Mouse (Mus musculus) kidney, embryonic 15.5 days (tissue): Measurements from ENCODE around the gene Il4i1. TPM values are rescaled to one million over a fixed set of nuclear protein-coding genes. Genes with fewer than 3 reads are reported as not detected.
"Not testable (repeated sequence)": the region's sequence is repeated elsewhere in the genome, so short reads cannot be mapped to it uniquely, and the experiment has no call there.

Source experiments
- ATAC-seq: fragments of 200-750 bp; cut with Nextera tagmentation; replicated peaks from 2 replicates; pipeline ENCODE4 v1.8.0; 2017; ENCODE audit warnings: moderate TSS enrichment; ENCODE audit not compliant: low FRiP score
- H3K27ac ChIP-seq: fragments of 300-500 bp; sonication (generic); 2 replicates; pipeline ENCODE4 v1.5.1; 2015; ENCODE audit warnings: mild to moderate bottlenecking, inconsistent platforms
- H3K27me3 ChIP-seq: fragments of 300-500 bp; sonication (generic); 2 replicates; pipeline ENCODE4 v1.6.1; 2015; ENCODE audit warnings: inconsistent platforms
- H3K36me3 ChIP-seq: fragments of 300-500 bp; sonication (generic); 2 replicates; pipeline ENCODE4 v1.6.1; 2015; ENCODE audit warnings: inconsistent platforms
- H3K4me1 ChIP-seq: fragments of 300-500 bp; sonication (generic); 2 replicates; pipeline ENCODE4 v1.6.1; 2015; ENCODE audit warnings: inconsistent platforms
- H3K4me2 ChIP-seq: fragments of 300-500 bp; sonication (generic); 2 replicates; pipeline ENCODE4 v1.6.1; 2015; ENCODE audit warnings: moderate library complexity, mild to moderate bottlenecking, inconsistent platforms
- H3K4me3 ChIP-seq: fragments of 300-500 bp; sonication (generic); replicated peaks from 2 replicates; pipeline ENCODE4 v1.5.1; 2015; ENCODE audit warnings: mild to moderate bottlenecking, inconsistent platforms
- H3K9ac ChIP-seq: fragments of 300-500 bp; sonication (generic); 2 replicates; pipeline ENCODE4 v1.6.1; 2015; ENCODE audit warnings: mild to moderate bottlenecking, inconsistent platforms
- H3K9me3 ChIP-seq: fragments of 300-500 bp; sonication (generic); replicated peaks from 2 replicates; pipeline ENCODE4 v1.6.1; 2016; ENCODE audit warnings: inconsistent platforms
- WGBS: fragments of 180-500 bp; shearing (Covaris S2); methylation state at CpG from one replicate; pipeline ENCODE4 v1.1.7; 2015; ENCODE audit warnings: mixed read lengths; 5-methylcytosine and 5-hydroxymethylcytosine counted together
- polyA plus RNA-seq: library from polyadenylated mRNA; unstranded; fragments of >200 nt; fragmentation: Nextera tagmentation; extraction: Ambion mirVana; gene quantifications from 2 replicates; pipeline ENCODE4 v1.2.1, GENCODE M21; 2015

Il4i1 gene
- polyA plus RNA-seq, 1 experiment from 2014 or later = 1.7 TPM

- 0% methylated on average over 102 of the region's 108 CpGs for WGBS
- peak; percentile 68 for ATAC-seq
- peak overlapping the region; percentile 99 for H3K9ac ChIP-seq
- H3K4me1 ChIP-seq = peaks cover 62% of the 10 kb centered on the region
- H3K36me3 ChIP-seq = peaks cover 25% of the 10 kb centered on the region
- H3K27ac ChIP-seq = peak overlapping the region; percentile 100
- H3K9me3 ChIP-seq = no peaks in the 10 kb centered on the region
- H3K4me2 ChIP-seq = peak overlapping the region; percentile 76
- H3K4me3 ChIP-seq = peak overlapping the region; percentile 95
- H3K27me3 ChIP-seq = no peaks in the 10 kb centered on the region
These were observed 52.9 kb downstream of the Il4i1 start for GRCm38 (mm10) chr7:44868919-44869696.

DNA sequence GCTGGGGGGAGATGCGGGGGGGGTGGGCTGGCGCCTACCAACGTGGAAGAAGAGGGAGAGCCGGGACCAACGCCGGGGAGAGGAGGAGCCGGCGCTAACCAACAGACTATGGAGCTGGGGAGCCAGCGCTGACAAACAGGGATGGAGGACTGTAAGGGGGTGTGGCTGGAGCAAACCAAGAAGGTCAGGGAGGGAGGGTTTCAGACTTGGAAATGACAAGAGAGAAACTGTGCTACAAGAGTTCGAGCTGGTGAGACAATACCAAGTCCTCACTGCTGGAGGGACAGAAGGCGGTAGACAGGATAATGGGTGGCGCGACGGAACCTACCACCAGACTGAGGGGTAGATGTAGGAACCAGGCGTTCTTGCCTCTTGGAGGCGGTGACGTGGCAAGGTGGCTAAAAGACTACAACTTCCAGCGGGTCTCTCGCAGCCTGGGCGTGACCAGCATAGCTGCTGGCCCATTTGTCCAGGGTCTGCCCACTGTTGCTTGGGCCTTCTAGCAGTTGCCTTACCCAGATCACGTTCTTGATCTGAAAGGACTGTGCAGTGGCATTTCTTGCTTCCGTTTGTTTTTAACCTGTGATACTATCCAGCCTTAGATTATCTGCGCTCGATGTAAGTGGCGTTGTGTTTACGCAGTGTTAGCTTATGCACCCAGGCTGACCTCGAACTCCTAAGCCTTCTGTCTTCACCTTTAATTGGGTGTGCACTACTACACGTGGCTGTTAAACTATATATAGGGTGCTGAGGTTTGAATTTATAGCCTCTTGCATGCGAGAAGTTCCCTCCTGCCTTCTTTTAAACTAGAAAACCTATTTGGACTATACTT, 53.7 kb downstream of the Il4i1 start, which contains the start of gene Ptov1:
TSS of gene Ptov1 (minus strand) at position 92 of the 832 bp plus-strand sequence.
- peak within 1 kb of the TSS; percentile 95 for H3K4me3 ChIP-seq
- ATAC-seq = peak; percentile 93
- 4% methylated on average over 28 of the region's 29 CpGs for WGBS

DNA sequence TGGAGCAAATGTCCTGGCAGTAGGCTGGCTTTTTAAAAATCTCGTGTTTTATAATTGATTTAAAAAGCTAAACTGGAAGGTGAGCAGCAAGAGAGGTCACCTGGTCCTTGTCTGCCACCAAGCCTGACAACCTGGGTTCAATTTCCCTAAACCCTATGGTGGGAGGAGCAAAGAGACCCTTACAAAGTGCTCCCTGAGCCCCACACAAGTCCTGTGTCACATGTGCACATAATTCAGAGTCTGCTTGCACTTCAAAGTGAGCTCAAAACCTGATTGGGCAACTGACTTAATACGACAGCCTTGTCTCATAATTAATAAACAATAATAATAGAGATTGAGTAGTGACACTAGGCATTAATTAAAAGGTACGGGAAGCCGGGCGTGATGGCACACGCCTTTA, 54.4 kb downstream of the Il4i1 start:
- ATAC-seq = no peak
- peaks cover 49% of the 10 kb centered on the region for H3K4me1 ChIP-seq
- H3K36me3 ChIP-seq = peaks cover 12% of the 10 kb centered on the region
- WGBS = 82% methylated on average over 6 of the region's 6 CpGs
- H3K9me3 ChIP-seq = no peaks in the 10 kb centered on the region
- H3K9ac ChIP-seq = 0 out of 2 replicates have a peak overlapping the region, but pooled peaks have one; percentile 32
- peak overlapping the region; percentile 100 for H3K27ac ChIP-seq
- no peaks in the 10 kb centered on the region for H3K27me3 ChIP-seq
- peak overlapping the region; percentile 95 for H3K4me3 ChIP-seq
- peak overlapping the region; percentile 76 for H3K4me2 ChIP-seq

More for the DNA sequence above, 53.7 kb downstream of the Il4i1 start, which contains the start of gene Ptov1:
- Histone ChIP-seq H3K36me3 (peaks cover 17% of the 10 kb centered on the region), H3K4me2 (peak within 1 kb of the TSS; percentile 76), H3K9me3 (no peaks in the 10 kb centered on the region), H3K9ac (peak within 1 kb of the TSS; percentile 99), H3K4me1 (peaks cover 56% of the 10 kb centered on the region), H3K27ac (peak within 1 kb of the TSS; percentile 100), H3K27me3 (no peaks in the 10 kb centered on the region)

DNA sequence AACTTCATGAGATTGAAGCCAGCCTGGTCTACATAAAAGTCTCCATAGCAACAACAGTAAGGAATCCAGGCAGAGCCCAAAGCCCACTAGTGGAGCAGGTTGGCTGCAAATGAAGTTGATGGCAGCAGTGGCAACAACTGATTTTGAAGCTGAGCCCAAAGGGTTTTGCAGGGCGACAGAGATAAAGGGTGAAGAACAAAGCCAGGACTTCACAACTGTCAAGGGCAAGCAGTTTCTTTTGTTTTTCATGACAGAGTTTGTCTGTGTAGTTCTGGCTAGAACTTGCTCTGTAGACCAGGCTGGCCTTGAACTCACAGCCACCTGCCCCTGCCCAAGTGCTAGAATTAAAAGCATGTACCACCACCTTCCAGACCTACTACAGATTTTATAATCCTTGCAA, 55.0 kb downstream of the Il4i1 start:
- Histone ChIP-seq H3K27ac (0 out of 2 replicates have a peak overlapping the region, but pooled peaks have one; percentile 14), H3K9me3 (no peaks in the 10 kb centered on the region), H3K4me1 (peaks cover 44% of the 10 kb centered on the region), H3K9ac (no peak overlapping the region), H3K4me2 (no peak overlapping the region), H3K36me3 (peaks cover 12% of the 10 kb centered on the region), H3K27me3 (no peaks in the 10 kb centered on the region), H3K4me3 (no peak overlapping the region)
- 78% methylated on average over 1 of the region's 1 CpGs for WGBS
- ATAC-seq = no peak

- H3K9me3 ChIP-seq, ATAC-seq, H3K4me2 ChIP-seq, H3K27me3 ChIP-seq, H3K9ac ChIP-seq, H3K4me3 ChIP-seq, H3K27ac ChIP-seq: not testable (repeated sequence)
- Histone ChIP-seq H3K4me1 (peaks cover 38% of the 10 kb centered on the region), H3K36me3 (peaks cover 13% of the 10 kb centered on the region)
- WGBS = 91% methylated on average over 2 of the region's 2 CpGs
These were observed 55.6 kb downstream of the Il4i1 start for GRCm38 (mm10) chr7:44871774-44872173.

DNA sequence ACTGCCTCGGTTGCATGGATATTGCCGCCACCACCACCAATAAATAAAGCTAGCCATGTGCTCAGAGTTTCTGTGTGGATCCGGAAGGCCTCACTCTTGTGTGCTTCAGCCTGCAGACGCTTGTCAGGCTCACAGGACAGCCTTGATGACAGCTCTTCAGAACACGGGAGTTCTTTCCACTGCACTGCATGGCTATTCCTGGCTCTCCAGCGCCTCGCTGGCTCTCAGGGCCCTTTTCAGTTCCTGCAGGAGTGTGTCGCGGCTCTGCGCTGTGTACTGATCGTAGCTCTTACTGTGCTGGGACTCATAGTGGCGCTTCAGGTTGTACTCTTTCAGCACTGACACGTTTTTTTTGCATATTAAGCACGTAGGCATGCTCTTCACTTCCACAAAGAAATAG, 61.6 kb downstream of the Il4i1 start:
- Histone ChIP-seq H3K9me3 (no peaks in the 10 kb centered on the region), H3K4me1 (peaks cover 9% of the 10 kb centered on the region; the same call in 1 of the 2 replicates), H3K27me3 (no peaks in the 10 kb centered on the region), H3K36me3 (peaks cover 73% of the 10 kb centered on the region), H3K27ac (no peak overlapping the region), H3K9ac (no peak overlapping the region), H3K4me3 (no peak overlapping the region), H3K4me2 (no peak overlapping the region)
- no peak for ATAC-seq
- 86% methylated on average over 14 of the region's 14 CpGs for WGBS

- Histone ChIP-seq H3K9me3 (no peaks in the 10 kb centered on the region), H3K36me3 (peaks cover 95% of the 10 kb centered on the region), H3K4me2 (no peak overlapping the region), H3K27me3 (no peaks in the 10 kb centered on the region), H3K27ac (no peak overlapping the region), H3K4me3 (no peak overlapping the region), H3K4me1 (peaks cover 17% of the 10 kb centered on the region; the same call in 1 of the 2 replicates), H3K9ac (no peak overlapping the region)
- WGBS = 88% methylated on average over 3 of the region's 3 CpGs
- no peak for ATAC-seq
These were observed 66.8 kb downstream of the Il4i1 start for GRCm38 (mm10) chr7:44883036-44883435.

GRCm38 (mm10) chr7:44884637-44885036, 68.5 kb downstream of the Il4i1 start:
- WGBS = 90% methylated on average over 5 of the region's 5 CpGs
- Histone ChIP-seq H3K27ac (no peak overlapping the region), H3K9ac (no peak overlapping the region)

DNA sequence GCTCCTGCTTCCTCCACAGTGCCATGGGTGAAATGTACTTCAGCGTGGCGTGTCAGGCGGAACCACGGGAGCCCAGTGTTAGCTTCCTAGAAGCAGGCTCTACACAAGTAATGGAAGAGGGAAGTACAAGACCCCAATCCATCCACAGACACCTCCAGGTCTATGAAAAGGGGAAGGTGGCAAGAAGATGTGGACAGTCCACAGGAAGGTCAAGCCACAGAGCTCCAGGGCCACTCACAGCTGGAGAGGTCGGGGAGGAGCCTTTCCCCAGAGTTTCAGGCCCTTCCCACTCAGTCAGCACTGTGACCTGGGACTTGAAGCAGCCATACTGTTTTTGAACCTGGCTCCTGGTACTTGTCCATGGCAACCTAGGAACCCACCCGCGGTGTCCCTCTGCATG, 70.8 kb downstream of the Il4i1 start:
- ATAC-seq = no peak
- WGBS = 80% methylated on average over 7 of the region's 7 CpGs

More at GRCm38 (mm10) chr7:44884637-44885036, 68.5 kb downstream of the Il4i1 start:
- no peak for ATAC-seq
- Histone ChIP-seq H3K4me2 (no peak overlapping the region), H3K4me1 (peaks cover 23% of the 10 kb centered on the region; the same call in 1 of the 2 replicates), H3K4me3 (no peak overlapping the region), H3K27me3 (no peaks in the 10 kb centered on the region), H3K9me3 (no peaks in the 10 kb centered on the region), H3K36me3 (peaks cover 95% of the 10 kb centered on the region)

GRCm38 (mm10) chr7:44888256-44889105, 72.3 kb downstream of the Il4i1 start:
- Histone ChIP-seq H3K4me1 (peaks cover 44% of the 10 kb centered on the region), H3K9ac (0 out of 2 replicates have a peak overlapping the region, but pooled peaks have one; percentile 1), H3K27me3 (no peaks in the 10 kb centered on the region), H3K27ac (no peak overlapping the region), H3K4me2 (no peak overlapping the region), H3K9me3 (no peaks in the 10 kb centered on the region), H3K36me3 (peaks cover 66% of the 10 kb centered on the region), H3K4me3 (no peak overlapping the region)
- 81% methylated on average over 13 of the region's 13 CpGs for WGBS
- ATAC-seq = no peak

More for the DNA sequence above, 70.8 kb downstream of the Il4i1 start:
- 0 out of 2 replicates have a peak overlapping the region, but pooled peaks have one; percentile 9 for H3K27ac ChIP-seq
- peaks cover 81% of the 10 kb centered on the region for H3K36me3 ChIP-seq
- peaks cover 39% of the 10 kb centered on the region for H3K4me1 ChIP-seq
- H3K4me3 ChIP-seq = no peak overlapping the region
- H3K4me2 ChIP-seq = no peak overlapping the region
- no peaks in the 10 kb centered on the region for H3K27me3 ChIP-seq
- H3K9me3 ChIP-seq = no peaks in the 10 kb centered on the region
- no peak overlapping the region for H3K9ac ChIP-seq

DNA sequence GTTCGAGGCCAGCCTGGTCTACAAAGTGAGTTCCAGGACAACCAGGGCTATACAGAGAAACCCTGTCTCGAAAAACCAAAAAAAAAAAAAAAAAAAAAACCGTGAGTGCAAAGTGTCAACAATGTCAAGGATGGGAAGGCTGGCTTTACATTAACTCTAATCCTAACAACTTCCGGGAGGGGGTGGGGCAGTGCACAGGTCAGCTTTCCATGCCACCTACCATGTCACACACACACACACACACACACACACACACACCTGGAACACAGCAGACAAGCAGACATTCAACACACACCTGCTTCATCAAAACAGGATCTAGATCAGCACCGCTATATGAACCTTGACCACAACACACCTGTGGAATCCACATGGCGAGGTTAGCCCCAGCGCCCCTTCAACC, 74.0 kb downstream of the Il4i1 start:
- Histone ChIP-seq H3K4me3 (0 out of 2 replicates have a peak overlapping the region, but pooled peaks have one; percentile 87), H3K27ac (0 out of 2 replicates have a peak overlapping the region, but pooled peaks have one; percentile 9), H3K4me2 (peak overlapping the region; percentile 86), H3K9ac (peak overlapping the region; percentile 93; the same call in 1 of the 2 replicates), H3K9me3 (no peaks in the 10 kb centered on the region), H3K27me3 (no peaks in the 10 kb centered on the region), H3K36me3 (peaks cover 50% of the 10 kb centered on the region), H3K4me1 (peaks cover 50% of the 10 kb centered on the region)
- 84% methylated on average over 6 of the region's 7 CpGs for WGBS
- no peak for ATAC-seq
